Mouse (Mus musculus) lung, embryonic 16.5 days (tissue): ENCODE data around the gene Tpcn1. TPM values are rescaled to one million over a fixed set of nuclear protein-coding genes. Genes with fewer than 3 reads are reported as not detected.
A peak's percentile ranks its signal among the peaks of the same experiment; 100 is the strongest.

Experiments used
- ATAC-seq: fragments of 200-750 bp; cut with Nextera tagmentation; 2 replicates; pipeline ENCODE4 v1.8.0; 2017; ENCODE audit warnings: low read depth, mild to moderate bottlenecking, moderate library complexity
- H3K27ac ChIP-seq: fragments of 300-500 bp; sonication (generic); 2 replicates; pipeline ENCODE4 v1.5.1; 2014; ENCODE audit warnings: mild to moderate bottlenecking, control low read depth, low read length
- H3K27me3 ChIP-seq: fragments of 300-500 bp; sonication (generic); 2 replicates; pipeline ENCODE4 v1.6.1; 2014; ENCODE audit warnings: low read depth, low read length, mixed read lengths; ENCODE audit not compliant: control insufficient read depth, insufficient read depth
- H3K36me3 ChIP-seq: fragments of 300-500 bp; sonication (generic); 2 replicates; pipeline ENCODE4 v1.6.1; 2014; ENCODE audit warnings: low read length; ENCODE audit not compliant: control insufficient read depth, insufficient read depth
- H3K4me1 ChIP-seq: fragments of 300-500 bp; sonication (generic); replicated peaks from 2 replicates; pipeline ENCODE4 v1.6.1; 2014; ENCODE audit warnings: low read length, mixed read lengths; ENCODE audit not compliant: control insufficient read depth, insufficient read depth
- H3K4me2 ChIP-seq: fragments of 300-500 bp; sonication (generic); 2 replicates; pipeline ENCODE4 v1.6.1; 2014; ENCODE audit warnings: low read depth, low read length, control low read depth
- H3K4me3 ChIP-seq: fragments of 300-500 bp; sonication (generic); 2 replicates; pipeline ENCODE4 v1.5.1; 2014; ENCODE audit warnings: mild to moderate bottlenecking, low read length, control low read depth
- H3K9ac ChIP-seq: fragments of 300-500 bp; sonication (generic); 2 replicates; pipeline ENCODE4 v1.6.1; 2014; ENCODE audit warnings: low read length, control low read depth
- H3K9me3 ChIP-seq: fragments of 300-500 bp; sonication (generic); 2 replicates; pipeline ENCODE4 v1.6.1; 2016; ENCODE audit warnings: low read length; ENCODE audit not compliant: control insufficient read depth
- WGBS: fragments of 180-500 bp; shearing (Covaris S2); extraction: QIAGEN DNeasy Blood & Tissue Kit; methylation state at CpG from one replicate; pipeline ENCODE4 v1.1.7; 2014; 5-methylcytosine and 5-hydroxymethylcytosine counted together
- polyA plus RNA-seq: library from polyadenylated mRNA; unstranded; fragments of >200 nt; fragmentation: Nextera tagmentation; extraction: Ambion mirVana; gene quantifications from 2 replicates; pipeline ENCODE4 v1.2.1, GENCODE M21; 2015

Gene Tpcn1
- polyA plus RNA-seq, 1 experiment from 2014 or later: 18.0 TPM

- ATAC-seq: peak; percentile 49
- WGBS: 4% methylated on average over 6 of the region's 6 CpGs
- H3K27ac ChIP-seq: no peak overlapping the region
- no peaks in the 10 kb centered on the region for H3K9me3 ChIP-seq
- H3K36me3 ChIP-seq: no peaks in the 10 kb centered on the region
- peak overlapping the region; percentile 30 for H3K4me3 ChIP-seq
- no peaks in the 10 kb centered on the region for H3K27me3 ChIP-seq
- no peaks in the 10 kb centered on the region for H3K4me1 ChIP-seq
- peak overlapping the region; percentile 31; the same call in 1 of the 2 replicates for H3K9ac ChIP-seq
- H3K4me2 ChIP-seq: peak overlapping the region; percentile 51
Observed at GRCm38 (mm10) chr5:120604839-120605238, 16.4 kb upstream of the Tpcn1 start.

DNA sequence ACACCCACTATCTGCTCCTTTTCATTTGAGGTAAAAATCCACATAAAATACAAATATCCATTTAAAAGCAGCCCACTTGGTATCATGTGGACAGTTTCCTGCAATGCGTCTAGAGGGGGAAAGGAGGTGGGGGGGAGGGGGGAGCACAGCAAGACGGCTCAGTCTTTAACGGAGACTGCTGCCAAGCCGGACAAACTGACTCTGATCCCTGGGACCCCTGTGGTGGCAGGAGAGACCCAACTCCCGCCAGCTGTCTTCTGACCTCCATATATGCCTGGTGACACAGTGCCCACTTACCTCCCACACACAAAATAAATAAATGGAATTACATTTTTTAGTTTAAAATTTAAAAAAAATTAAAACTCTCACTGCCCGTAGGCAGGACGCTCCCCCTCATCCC lies 15.0 kb upstream of the Tpcn1 start:
- H3K4me2 ChIP-seq: no peak overlapping the region
- no peaks in the 10 kb centered on the region for H3K36me3 ChIP-seq
- H3K27ac ChIP-seq: no peak overlapping the region
- 49% methylated on average over 7 of the region's 7 CpGs for WGBS
- H3K9me3 ChIP-seq: no peaks in the 10 kb centered on the region
- no peak overlapping the region for H3K4me3 ChIP-seq
- ATAC-seq: no peak
- no peak overlapping the region for H3K9ac ChIP-seq
- no peaks in the 10 kb centered on the region for H3K4me1 ChIP-seq
- no peaks in the 10 kb centered on the region for H3K27me3 ChIP-seq

GRCm38 (mm10) chr5:120602210-120602609 lies 13.7 kb upstream of the Tpcn1 start:
- Histone ChIP-seq H3K27ac (no peak overlapping the region), H3K9ac (no peak overlapping the region), H3K4me3 (no peak overlapping the region), H3K4me1 (no peaks in the 10 kb centered on the region), H3K9me3 (no peaks in the 10 kb centered on the region), H3K4me2 (no peak overlapping the region), H3K27me3 (no peaks in the 10 kb centered on the region), H3K36me3 (no peaks in the 10 kb centered on the region)
- ATAC-seq: no peak
- WGBS: 89% methylated on average over 12 of the region's 12 CpGs

DNA sequence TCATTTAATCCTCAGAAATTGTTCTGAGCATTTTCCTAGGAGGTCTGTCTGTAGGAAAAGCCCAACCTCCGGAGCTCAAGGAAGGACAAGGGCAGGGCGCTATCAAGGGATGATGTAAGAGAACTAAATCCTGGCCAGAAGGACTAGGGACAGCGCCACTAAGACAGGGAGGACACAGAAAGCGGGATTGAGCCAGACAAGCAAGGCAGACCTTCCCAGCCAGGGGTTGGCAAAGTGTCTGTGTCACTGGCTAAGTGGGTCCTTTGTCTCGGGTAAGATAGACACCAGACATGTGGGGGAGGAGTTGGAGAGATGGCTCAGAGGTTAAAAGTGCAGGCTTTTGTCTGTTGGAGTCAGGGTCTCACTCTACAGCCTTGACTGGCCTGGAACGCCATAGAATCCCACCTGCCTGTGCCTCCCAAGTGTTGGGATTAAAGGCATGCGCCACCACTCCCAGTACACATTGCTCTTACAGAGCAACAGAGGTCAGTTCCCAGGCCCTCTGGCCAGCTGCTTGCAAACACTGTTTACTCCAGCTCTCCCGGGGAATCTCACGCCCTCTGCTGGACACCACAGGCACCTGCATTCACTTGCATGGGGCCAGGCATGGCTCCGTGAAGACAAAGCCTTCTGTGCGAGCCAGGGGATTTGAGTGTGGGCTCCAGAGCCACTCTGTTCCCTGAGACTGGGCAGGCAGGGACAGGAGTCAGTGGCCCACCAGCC lies 12.6 kb upstream of the Tpcn1 start:
- Histone ChIP-seq H3K4me3 (no peak overlapping the region), H3K9me3 (no peaks in the 10 kb centered on the region), H3K27ac (no peak overlapping the region), H3K27me3 (no peaks in the 10 kb centered on the region), H3K4me1 (no peaks in the 10 kb centered on the region), H3K4me2 (no peak overlapping the region), H3K36me3 (no peaks in the 10 kb centered on the region), H3K9ac (no peak overlapping the region)
- 46% methylated on average over 11 of the region's 11 CpGs for WGBS
- ATAC-seq: no peak

DNA sequence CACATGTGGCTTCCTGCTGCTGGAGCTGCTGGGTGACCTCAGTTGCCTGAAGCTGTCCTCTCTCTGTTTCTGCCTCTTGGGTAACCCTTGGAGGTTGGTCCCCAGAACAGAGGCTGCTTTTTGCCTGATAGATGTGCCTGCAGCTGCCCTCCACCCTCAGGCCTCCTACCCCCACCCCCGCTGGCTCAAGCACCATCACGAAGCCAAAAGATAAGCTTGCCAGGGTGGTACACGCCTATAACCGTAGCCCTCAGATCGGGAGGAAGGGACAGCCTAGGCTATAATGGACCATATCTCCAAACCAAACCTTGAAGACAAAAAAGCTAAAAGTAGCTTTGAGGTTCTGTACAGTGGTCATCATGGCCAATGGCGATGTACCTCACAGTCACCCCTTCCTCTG lies 11.2 kb upstream of the Tpcn1 start:
- no peak overlapping the region for H3K27ac ChIP-seq
- no peaks in the 10 kb centered on the region for H3K4me1 ChIP-seq
- no peaks in the 10 kb centered on the region for H3K27me3 ChIP-seq
- no peaks in the 10 kb centered on the region for H3K36me3 ChIP-seq
- H3K4me3 ChIP-seq: no peak overlapping the region
- ATAC-seq: no peak
- no peak overlapping the region for H3K4me2 ChIP-seq
- H3K9me3 ChIP-seq: no peaks in the 10 kb centered on the region
- WGBS: 73% methylated on average over 6 of the region's 6 CpGs
- H3K9ac ChIP-seq: no peak overlapping the region

DNA sequence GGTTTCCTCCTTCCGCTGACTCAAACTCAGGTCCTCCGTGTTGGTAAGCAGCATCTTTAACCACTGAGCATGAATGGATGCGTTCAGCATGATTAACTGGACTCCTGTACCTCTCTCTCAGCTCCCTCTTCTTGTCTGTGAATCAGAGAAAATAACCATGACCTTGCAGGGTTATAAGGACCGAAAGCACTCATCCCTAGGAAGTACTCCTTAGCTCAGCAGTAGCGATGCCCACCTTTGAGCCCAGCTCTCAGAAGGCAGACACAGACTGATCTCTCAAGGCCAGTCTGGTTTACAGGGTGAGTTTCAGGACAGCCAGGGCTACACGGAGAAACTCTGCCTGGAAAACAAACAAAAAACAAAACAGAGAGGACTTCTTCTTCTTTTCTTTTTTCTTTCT lies 6.0 kb upstream of the Tpcn1 start:
- Histone ChIP-seq H3K27ac (no peak overlapping the region), H3K4me1 (no peaks in the 10 kb centered on the region), H3K36me3 (no peaks in the 10 kb centered on the region), H3K9ac (no peak overlapping the region), H3K4me3 (no peak overlapping the region), H3K27me3 (no peaks in the 10 kb centered on the region), H3K4me2 (no peak overlapping the region), H3K9me3 (no peaks in the 10 kb centered on the region; the same call in 1 of the 2 replicates)
- 81% methylated on average over 6 of the region's 6 CpGs for WGBS
- no peak for ATAC-seq

- 62% methylated on average over 7 of the region's 7 CpGs for WGBS
- Histone ChIP-seq H3K4me2 (no peak overlapping the region), H3K4me1 (peaks cover 10% of the 10 kb centered on the region), H3K36me3 (no peaks in the 10 kb centered on the region), H3K27ac (no peak overlapping the region), H3K4me3 (no peak overlapping the region), H3K27me3 (no peaks in the 10 kb centered on the region), H3K9me3 (no peaks in the 10 kb centered on the region; the same call in 1 of the 2 replicates), H3K9ac (no peak overlapping the region)
- ATAC-seq: no peak
Observed at GRCm38 (mm10) chr5:120592141-120592540, 3.7 kb upstream of the Tpcn1 start.

DNA sequence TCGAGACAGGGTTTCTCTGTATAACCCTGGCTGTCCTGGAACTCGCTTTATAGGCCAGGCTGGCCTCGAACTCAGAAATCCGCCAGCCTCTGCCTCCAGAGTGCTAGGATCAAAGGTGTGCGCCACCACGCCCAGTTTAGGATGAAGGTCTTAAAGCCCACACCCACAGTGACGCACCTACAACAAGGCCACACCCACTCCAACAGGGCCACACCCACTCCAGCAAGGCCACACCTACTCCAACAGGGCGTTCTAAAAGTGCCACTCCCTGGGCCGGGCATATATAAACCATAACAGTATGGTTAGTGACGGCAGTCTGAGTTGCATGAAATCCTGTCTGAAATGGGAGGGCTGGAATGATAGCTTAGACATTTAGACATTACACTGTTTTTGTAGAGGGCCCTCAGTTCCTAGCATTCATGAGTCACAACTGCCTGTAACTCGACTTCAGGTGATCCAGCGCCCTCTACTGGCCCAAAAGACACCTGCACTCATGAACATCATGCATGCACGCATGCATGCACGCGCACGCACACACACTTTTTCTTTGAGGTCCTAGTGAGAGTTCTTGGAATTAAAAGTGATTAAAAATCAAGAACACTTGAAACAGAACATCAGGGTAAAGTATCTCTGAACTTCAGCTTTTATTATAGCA lies 2.0 kb upstream of the Tpcn1 start:
- 72% methylated on average over 16 of the region's 16 CpGs for WGBS

DNA sequence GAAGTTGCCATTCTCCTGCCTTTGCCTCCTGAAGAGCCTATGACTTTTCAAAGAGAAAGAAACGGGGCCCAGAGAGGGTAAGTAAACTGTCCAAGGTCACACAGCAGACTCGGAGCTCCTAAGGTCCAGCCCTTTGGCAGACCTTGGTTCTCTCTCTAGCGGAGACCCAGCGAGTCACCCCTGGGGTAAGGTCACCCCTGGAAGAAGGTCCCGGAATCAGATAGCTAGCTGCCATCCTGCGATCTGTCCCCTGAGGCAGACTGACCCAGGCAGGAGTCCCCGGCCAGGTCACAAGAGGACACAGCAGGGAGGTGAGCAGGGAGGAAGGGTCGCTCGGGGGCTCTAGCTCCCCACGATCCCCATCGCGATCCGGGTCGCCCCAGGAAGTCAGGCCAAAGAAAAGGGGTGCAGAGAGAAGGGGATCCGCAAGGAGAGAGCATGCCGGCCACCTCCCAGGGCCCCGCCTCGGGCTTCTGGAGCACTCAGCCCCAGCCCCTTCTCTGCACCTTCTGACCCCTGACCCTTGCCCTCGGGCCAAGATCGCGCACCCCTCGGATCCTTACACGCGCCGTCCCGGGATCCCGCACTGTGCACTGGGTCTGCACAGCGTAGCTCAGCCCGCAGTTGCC lies 419 bp downstream of the Tpcn1 start:
- peak; percentile 0; the same call in 1 of the 2 replicates for ATAC-seq
- H3K4me1 ChIP-seq: peaks cover 22% of the 10 kb centered on the region

More for the DNA sequence above, 2.0 kb upstream of the Tpcn1 start:
- no peaks in the 10 kb centered on the region for H3K36me3 ChIP-seq
- no peaks in the 10 kb centered on the region for H3K27me3 ChIP-seq
- no peak for ATAC-seq
- H3K4me1 ChIP-seq: peaks cover 22% of the 10 kb centered on the region
- H3K4me2 ChIP-seq: no peak overlapping the region
- no peaks in the 10 kb centered on the region; the same call in 1 of the 2 replicates for H3K9me3 ChIP-seq
- no peak overlapping the region for H3K27ac ChIP-seq
- no peak overlapping the region for H3K4me3 ChIP-seq
- H3K9ac ChIP-seq: no peak overlapping the region

More for the DNA sequence above, 419 bp downstream of the Tpcn1 start:
- peak overlapping the region; percentile 62 for H3K27ac ChIP-seq
- under 1% methylated on average over 29 of the region's 29 CpGs for WGBS
- H3K4me3 ChIP-seq: peak overlapping the region; percentile 91
- no peaks in the 10 kb centered on the region; the same call in 1 of the 2 replicates for H3K9me3 ChIP-seq
- H3K36me3 ChIP-seq: peaks cover 14% of the 10 kb centered on the region
- peak overlapping the region; percentile 95 for H3K4me2 ChIP-seq
- peak overlapping the region; percentile 87 for H3K9ac ChIP-seq
- no peaks in the 10 kb centered on the region for H3K27me3 ChIP-seq
